Mouse (Mus musculus): ENCODE measurements at regions not wholly inside any gene's neighbourhood (a gene's known extent, or its start where the extent isn't known, plus 50 kb on each side); places are given as distances from the start of the nearest gene placed in this dataset.

DNA sequence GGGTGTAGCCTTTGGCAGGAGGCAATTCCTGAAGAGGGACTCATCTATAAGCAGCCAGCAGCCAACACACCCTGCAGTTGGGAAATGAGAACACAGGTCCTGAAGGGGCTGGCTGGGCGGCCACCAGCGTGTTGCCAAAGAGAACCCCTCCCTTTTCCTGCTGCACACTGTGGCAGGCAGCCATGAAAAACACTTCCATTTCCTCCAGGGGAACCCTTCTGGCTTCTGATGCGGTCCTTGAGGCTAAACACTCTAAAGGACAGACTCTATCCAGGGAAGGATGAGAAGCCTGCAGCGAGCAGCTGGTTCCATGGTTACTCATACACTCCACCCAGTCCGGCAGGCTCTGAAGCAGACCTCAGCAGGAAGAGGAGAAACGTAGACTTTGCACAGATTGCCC is 103.8 kb upstream of the Rai14 start:
- TF ChIP-seq CTCF (IDR thresholded peaks at IDR 0.05; ENCODE audit: low read depth, low read length): no peak
- no peak for TF ChIP-seq POLR2A (IDR thresholded peaks at IDR 0.05; ENCODE audit: insufficient read depth, low read length)
